Mouse (Mus musculus) kidney, adult 9 months (tissue): ENCODE measurements at regions not wholly inside any gene's neighbourhood (a gene's known extent, or its start where the extent isn't known, plus 50 kb on each side); places are given as distances from the start of the nearest gene placed in this dataset.

Source experiments
- DNase-seq: peaks from one replicate; pipeline ENCODE4 v3.0.0; 2022

DNA sequence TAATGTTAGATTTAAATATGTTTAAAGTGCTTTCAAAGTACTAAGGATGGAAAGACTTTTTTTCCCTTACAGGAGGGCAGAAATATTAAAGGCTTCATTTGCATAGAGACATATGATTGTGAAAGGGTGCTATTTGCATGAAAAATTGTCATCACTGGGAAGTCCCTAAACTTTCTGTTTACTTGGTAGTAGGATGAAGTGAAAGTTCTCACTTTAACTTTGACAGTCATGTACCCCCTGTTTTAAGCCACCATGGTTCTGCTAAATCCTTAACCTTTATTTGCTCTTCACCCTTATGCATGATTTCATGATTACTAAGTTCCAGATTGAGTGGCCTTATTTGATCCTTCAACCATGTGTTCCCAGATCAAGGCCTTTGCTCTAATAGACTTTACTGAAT, 132.6 kb upstream of the Egfl6 start:
- no peak for DNase-seq

GRCm38 (mm10) chrX:166709306-166709705, 123.8 kb upstream of the Egfl6 start:
- no peak for DNase-seq

DNA sequence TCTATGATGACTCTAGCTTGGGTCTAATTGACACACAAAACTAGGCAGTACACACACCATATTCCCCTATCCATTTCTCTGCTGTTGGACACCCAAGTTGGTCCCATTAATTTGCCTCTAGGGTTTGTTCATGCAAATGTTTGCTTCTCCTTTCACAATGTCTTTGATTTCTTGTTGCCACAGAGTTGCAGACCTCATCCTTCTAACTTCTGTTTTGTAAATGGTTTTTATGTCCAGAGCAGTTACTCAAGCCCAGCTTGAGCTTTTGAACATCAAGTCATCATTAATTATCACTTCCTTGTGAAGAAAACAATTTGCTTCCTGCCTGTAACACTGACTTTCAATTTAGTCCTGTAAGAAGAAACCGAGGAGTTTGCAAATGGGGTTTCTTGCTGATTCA, 122.6 kb upstream of the Egfl6 start:
- DNase-seq, result no peak

GRCm38 (mm10) chrX:166707029-166707428, 121.5 kb upstream of the Egfl6 start:
- peak; percentile 49 for DNase-seq

GRCm38 (mm10) chrX:166704311-166704710, 118.8 kb upstream of the Egfl6 start:
- no peak for DNase-seq

GRCm38 (mm10) chrX:166694219-166694618, 108.7 kb upstream of the Egfl6 start:
- DNase-seq, result no peak

DNA sequence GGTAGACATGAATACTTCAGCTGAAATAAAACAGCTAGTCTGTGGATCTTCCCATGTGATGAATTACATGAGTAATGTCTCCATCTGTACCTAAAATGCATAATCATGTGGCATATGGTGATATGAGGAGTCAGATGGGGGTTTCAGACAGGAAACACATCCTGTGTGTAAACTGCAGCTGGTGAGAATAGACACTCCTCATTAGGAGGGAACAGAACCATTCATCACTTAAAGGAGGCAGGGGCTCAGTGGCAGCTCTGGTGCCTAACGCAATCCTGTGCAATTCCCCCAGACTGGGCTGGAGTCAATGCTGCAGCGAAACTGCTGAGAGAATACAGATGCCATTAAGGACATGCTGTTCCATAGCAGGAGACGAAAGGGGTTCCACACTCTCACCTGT, 103.3 kb upstream of the Egfl6 start:
- DNase-seq, result no peak

GRCm38 (mm10) chrX:166673404-166673803, 87.9 kb upstream of the Egfl6 start:
- DNase-seq, result no peak

- no peak for DNase-seq
Observed at GRCm38 (mm10) chrX:166672617-166673016, 87.1 kb upstream of the Egfl6 start.

- no peak for DNase-seq
Observed at GRCm38 (mm10) chrX:166671853-166672252, 86.3 kb upstream of the Egfl6 start.

DNA sequence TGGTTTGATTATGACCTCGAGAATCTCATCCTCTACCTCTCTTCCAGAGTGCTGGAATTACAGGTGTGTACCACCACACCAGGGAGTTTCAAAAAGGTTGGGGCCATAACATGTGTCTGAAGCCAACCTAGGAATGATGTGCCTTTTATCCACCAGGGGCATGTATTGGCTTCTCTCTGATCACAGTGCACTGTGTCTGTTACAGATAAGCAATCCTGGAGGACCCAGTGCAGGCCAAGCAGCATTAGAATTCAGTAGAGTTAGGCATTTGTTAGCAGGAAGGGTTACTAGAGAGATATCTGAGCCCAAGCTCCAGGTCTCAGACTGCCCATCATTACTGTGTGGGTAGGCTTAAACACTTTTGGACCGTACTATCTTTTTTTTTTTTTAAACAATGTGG, 80.8 kb upstream of the Egfl6 start:
- no peak for DNase-seq

GRCm38 (mm10) chrX:166661808-166662207, 76.3 kb upstream of the Egfl6 start:
- peak; percentile 52 for DNase-seq

GRCm38 (mm10) chrX:166661043-166661718, 75.7 kb upstream of the Egfl6 start:
- peak; percentile 67 for DNase-seq

DNA sequence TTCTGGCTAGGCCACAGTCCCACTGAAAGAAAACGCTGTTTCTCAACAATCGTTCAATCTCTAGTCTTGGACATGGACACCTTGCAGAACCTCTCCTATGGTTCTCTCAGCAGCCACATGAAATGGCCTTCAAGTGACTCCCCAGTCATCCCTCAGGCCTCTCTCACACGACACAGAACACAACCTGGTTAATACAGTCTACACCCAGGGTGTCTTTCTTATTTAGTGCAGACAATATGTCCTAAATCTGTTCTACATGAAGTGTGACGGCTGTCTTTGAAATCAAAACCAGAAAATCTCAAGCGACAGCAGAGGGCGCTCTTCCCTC, 75.2 kb upstream of the Egfl6 start:
- DNase-seq, result no peak

DNA sequence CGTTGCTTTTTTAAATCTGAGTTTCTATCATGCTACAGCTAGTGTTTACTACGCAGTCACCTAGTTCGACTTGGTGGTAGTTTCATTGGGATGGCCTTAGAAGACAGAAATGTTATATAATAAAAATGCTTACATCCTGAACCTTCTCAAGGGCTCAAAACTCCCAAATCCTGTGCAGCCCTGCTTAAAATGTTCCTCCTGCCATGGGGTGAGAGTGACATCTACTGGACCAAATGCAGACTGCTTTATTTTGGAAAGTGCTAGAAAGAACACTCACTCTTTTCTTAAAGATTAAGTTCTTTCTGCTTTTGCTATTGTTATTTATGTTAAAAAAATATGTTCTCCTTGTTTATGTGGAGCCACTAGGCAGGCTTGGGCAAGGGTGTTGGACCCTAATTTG, 66.9 kb upstream of the Egfl6 start:
- DNase-seq, result peak; percentile 33

DNA sequence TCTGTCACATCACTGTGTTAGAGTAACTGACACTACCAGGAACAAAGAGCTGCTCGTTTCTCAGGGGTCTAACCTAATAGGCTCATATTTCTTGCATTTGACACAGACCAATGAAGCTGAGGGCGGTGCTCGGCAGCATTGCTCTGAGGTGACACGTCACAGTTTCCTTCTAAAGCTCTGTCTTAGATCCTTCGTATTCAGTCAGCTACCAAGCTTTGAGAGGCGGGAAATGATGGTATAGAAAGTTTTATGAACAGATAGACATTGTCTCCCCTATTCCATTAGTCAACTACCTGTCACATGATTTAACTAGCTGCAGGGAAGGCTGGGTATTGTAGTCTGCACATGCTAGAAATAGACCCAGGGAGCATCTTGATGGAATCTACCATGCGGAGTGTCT, 60.2 kb upstream of the Egfl6 start:
- DNase-seq, result no peak

GRCm38 (mm10) chrX:166641256-166641655, 55.7 kb upstream of the Egfl6 start:
- no peak for DNase-seq

DNA sequence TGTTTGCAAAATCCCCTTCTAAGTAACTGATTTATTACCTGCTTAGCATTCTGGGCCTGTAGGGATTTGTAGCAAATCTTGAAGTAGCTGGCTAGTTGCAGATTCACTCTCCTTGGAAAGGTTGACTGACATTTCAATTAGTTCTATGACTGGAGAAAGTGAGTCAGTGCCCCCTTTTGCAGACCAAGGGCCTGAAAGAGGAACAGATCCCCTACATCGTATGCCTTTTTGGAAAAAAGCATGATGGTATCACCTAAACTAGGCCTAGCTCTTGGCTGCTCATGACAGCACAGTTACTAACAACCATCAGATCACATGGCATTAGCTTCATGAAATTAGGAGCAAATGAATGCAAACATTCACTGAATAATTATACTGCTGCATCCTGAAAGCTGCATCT, 54.7 kb upstream of the Egfl6 start:
- no peak for DNase-seq
